ENCODE assay signal across 7 mouse cellular contexts in the genomic region with DNA sequence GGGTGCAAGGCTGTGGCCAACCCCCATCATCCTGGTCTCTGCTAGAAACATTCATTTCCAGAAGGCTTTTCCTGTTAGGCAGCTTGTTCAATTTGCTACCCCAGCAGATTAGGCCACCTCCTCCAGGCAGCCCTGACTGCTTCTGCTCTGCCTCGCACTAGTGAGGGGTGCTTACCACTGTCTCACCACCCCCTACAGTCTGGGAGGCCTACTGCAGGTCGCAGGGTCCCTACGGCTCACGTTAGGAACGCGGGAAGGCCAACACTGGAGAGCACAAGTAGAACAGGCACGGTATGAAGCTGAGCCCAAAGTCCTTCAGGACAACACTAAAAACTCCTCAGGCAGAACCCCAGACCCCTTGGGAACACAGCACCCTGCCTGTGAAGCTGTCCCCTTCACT. TPM values are rescaled to one million over a fixed set of nuclear protein-coding genes. Genes with fewer than 3 reads are reported as not detected.
DNase-seq lines count a peak whose midpoint lies in the region; ATAC-seq and TF ChIP-seq lines count a peak whose summit lies in the region.

No protein-coding gene starts in this region.

- H3K27me3 ChIP-seq in embryonic facial prominence, embryonic 15.5 days = no peaks in the 10 kb centered on the region
- no peaks in the 10 kb centered on the region for H3K27me3 ChIP-seq in limb, embryonic 13.5 days
- H3K27me3 ChIP-seq in stomach, embryonic 14.5 days (ENCODE audit: control insufficient read depth, insufficient read depth, low read length) = no peaks in the 10 kb centered on the region

- peak overlapping the region; percentile 91 for H3K4me2 ChIP-seq in embryonic facial prominence, embryonic 15.5 days (replicated peaks)
- peak overlapping the region; percentile 96 for H3K4me2 ChIP-seq in limb, embryonic 13.5 days (replicated peaks)
- H3K4me2 ChIP-seq in stomach, embryonic 14.5 days (replicated peaks; ENCODE audit: low read depth, low read length) = peak overlapping the region; percentile 95

- no peak for TF ChIP-seq POLR2A in lung, adult 2 months (IDR thresholded peaks at IDR 0.05; ENCODE audit: borderline replicate concordance, extremely low read depth, low read depth, low read length)

- H3K4me1 ChIP-seq in lung, adult 2 months (ENCODE audit: control insufficient read depth, insufficient read depth, low read length) = peaks cover 43% of the 10 kb centered on the region
- peaks cover 69% of the 10 kb centered on the region for H3K4me1 ChIP-seq in embryonic facial prominence, embryonic 15.5 days
- H3K4me1 ChIP-seq in limb, embryonic 13.5 days = peaks cover 52% of the 10 kb centered on the region
- H3K4me1 ChIP-seq in stomach, embryonic 14.5 days (ENCODE audit: control insufficient read depth, insufficient read depth, low read length) = peaks cover 47% of the 10 kb centered on the region

- WGBS in lung, adult 2 months = 74% methylated on average over 7 of the region's 7 CpGs
- WGBS in embryonic facial prominence, embryonic 15.5 days = 75% methylated on average over 7 of the region's 7 CpGs
- 73% methylated on average over 7 of the region's 7 CpGs for WGBS in limb, embryonic 13.5 days
- 71% methylated on average over 7 of the region's 7 CpGs for WGBS in stomach, embryonic 14.5 days

- peak; percentile 20; the same call in 1 of the 2 replicates for TF ChIP-seq CTCF in lung, adult 2 months (IDR thresholded peaks at IDR 0.05; ENCODE audit: insufficient read depth, low read length)

- no peak for DNase-seq in lung, adult 2 months
- no peak for DNase-seq in lung, postnatal 36 days
- DNase-seq in right cerebral cortex, postnatal 14 days = no peak
- no peak for DNase-seq in spleen, adult 12 weeks (ENCODE audit: low spot score)

- H3K4me3 ChIP-seq in lung, adult 2 months (replicated peaks; ENCODE audit: extremely low read depth, low read depth, low read length) = no peak overlapping the region
- peak overlapping the region; percentile 82; the same call in 1 of the 2 replicates for H3K4me3 ChIP-seq in embryonic facial prominence, embryonic 15.5 days (replicated peaks)
- H3K4me3 ChIP-seq in limb, embryonic 13.5 days = peak overlapping the region; percentile 100
- 0 out of 2 replicates have a peak overlapping the region, but pooled peaks have one; percentile 98 for H3K4me3 ChIP-seq in stomach, embryonic 14.5 days (ENCODE audit: low read depth, low read length)

- H3K36me3 ChIP-seq in embryonic facial prominence, embryonic 15.5 days = peaks cover 40% of the 10 kb centered on the region
- H3K36me3 ChIP-seq in limb, embryonic 13.5 days = peaks cover 50% of the 10 kb centered on the region
- H3K36me3 ChIP-seq in stomach, embryonic 14.5 days (ENCODE audit: control insufficient read depth, insufficient read depth, low read length) = peaks cover 45% of the 10 kb centered on the region

- H3K9ac ChIP-seq in embryonic facial prominence, embryonic 15.5 days = no peak overlapping the region
- peak overlapping the region; percentile 99 for H3K9ac ChIP-seq in limb, embryonic 13.5 days
- H3K9ac ChIP-seq in stomach, embryonic 14.5 days (replicated peaks; ENCODE audit: low read depth, low read length) = 0 out of 2 replicates have a peak overlapping the region, but pooled peaks have one; percentile 100

- no peaks in the 10 kb centered on the region for H3K9me3 ChIP-seq in embryonic facial prominence, embryonic 15.5 days (replicated peaks)
- H3K9me3 ChIP-seq in limb, embryonic 13.5 days = no peaks in the 10 kb centered on the region
- no peaks in the 10 kb centered on the region for H3K9me3 ChIP-seq in stomach, embryonic 14.5 days (ENCODE audit: control insufficient read depth, low read depth, low read length)

- no peak for ATAC-seq in embryonic facial prominence, embryonic 15.5 days (ENCODE audit: insufficient number of reproducible peaks, low FRiP score, low TSS enrichment, low read depth)
- no peak for ATAC-seq in limb, embryonic 13.5 days (ENCODE audit: low FRiP score, low read depth)
- no peak for ATAC-seq in stomach, embryonic 14.5 days (ENCODE audit: insufficient number of reproducible peaks, insufficient read depth, low FRiP score, low read depth)

- H3K27ac ChIP-seq in embryonic facial prominence, embryonic 15.5 days (replicated peaks) = 0 out of 2 replicates have a peak overlapping the region, but pooled peaks have one; percentile 96
- H3K27ac ChIP-seq in limb, embryonic 13.5 days = peak overlapping the region; percentile 28; the same call in 1 of the 2 replicates
- no peak overlapping the region; the same call in 1 of the 2 replicates for H3K27ac ChIP-seq in stomach, embryonic 14.5 days (ENCODE audit: low read length)

RNA-seq across cellular contexts. Expression of a gene that starts 2.8 kb away (rescaled TPM):
- 166 and 187 TPM in 2 replicates for polyA plus RNA-seq in lung, adult 2 months (2012; rRNA removed)
- polyA plus RNA-seq in embryonic facial prominence, embryonic 15.5 days (2015; fragmentation: Nextera tagmentation; extraction: Ambion mirVana) = 84.9 and 112 TPM in 2 replicates
- polyA plus RNA-seq in limb, embryonic 13.5 days (2015; fragmentation: Nextera tagmentation; extraction: Ambion mirVana) = 62.5 and 71.0 TPM in 2 replicates
- polyA plus RNA-seq in stomach, embryonic 14.5 days (2014; fragmentation: Nextera tagmentation; extraction: Ambion mirVana) = 55.6 and 64.6 TPM in 2 replicates

RNA-seq across cellular contexts. Expression of a gene that starts 6.7 kb away (rescaled TPM):
- 40.9 and 51.2 TPM in 2 replicates for polyA plus RNA-seq in lung, adult 2 months (2012; rRNA removed)
- 4.8 and 5.6 TPM in 2 replicates for polyA plus RNA-seq in embryonic facial prominence, embryonic 15.5 days (2015; fragmentation: Nextera tagmentation; extraction: Ambion mirVana)
- 2.2 and 2.4 TPM in 2 replicates for polyA plus RNA-seq in limb, embryonic 13.5 days (2015; fragmentation: Nextera tagmentation; extraction: Ambion mirVana)
- polyA plus RNA-seq in stomach, embryonic 14.5 days (2014; fragmentation: Nextera tagmentation; extraction: Ambion mirVana) = 10.9 and 14.2 TPM in 2 replicates

RNA-seq across cellular contexts. Expression of a gene that starts 27.4 kb away (rescaled TPM):
- 58.6 and 66.5 TPM in 2 replicates for polyA plus RNA-seq in lung, adult 2 months (2012; rRNA removed)
- polyA plus RNA-seq in embryonic facial prominence, embryonic 15.5 days (2015; fragmentation: Nextera tagmentation; extraction: Ambion mirVana) = 196 and 219 TPM in 2 replicates
- 246 and 251 TPM in 2 replicates for polyA plus RNA-seq in limb, embryonic 13.5 days (2015; fragmentation: Nextera tagmentation; extraction: Ambion mirVana)
- polyA plus RNA-seq in stomach, embryonic 14.5 days (2014; fragmentation: Nextera tagmentation; extraction: Ambion mirVana) = 250 and 274 TPM in 2 replicates

RNA-seq across cellular contexts. Expression of a gene that starts 48.4 kb away (rescaled TPM):
- polyA plus RNA-seq in lung, adult 2 months (2012; rRNA removed) = 68.2 and 73.2 TPM in 2 replicates
- 25.0 and 28.4 TPM in 2 replicates for polyA plus RNA-seq in embryonic facial prominence, embryonic 15.5 days (2015; fragmentation: Nextera tagmentation; extraction: Ambion mirVana)
- polyA plus RNA-seq in limb, embryonic 13.5 days (2015; fragmentation: Nextera tagmentation; extraction: Ambion mirVana) = 14.7 and 16.6 TPM in 2 replicates
- polyA plus RNA-seq in stomach, embryonic 14.5 days (2014; fragmentation: Nextera tagmentation; extraction: Ambion mirVana) = 15.8 and 16.2 TPM in 2 replicates

RNA-seq across cellular contexts. Expression of a gene that starts 52.0 kb away (rescaled TPM):
- 33.3 and 39.0 TPM in 2 replicates for polyA plus RNA-seq in lung, adult 2 months (2012; rRNA removed)
- polyA plus RNA-seq in embryonic facial prominence, embryonic 15.5 days (2015; fragmentation: Nextera tagmentation; extraction: Ambion mirVana) = 12.4 and 17.5 TPM in 2 replicates
- 12.8 and 14.7 TPM in 2 replicates for polyA plus RNA-seq in limb, embryonic 13.5 days (2015; fragmentation: Nextera tagmentation; extraction: Ambion mirVana)
- 2.8 and 3.1 TPM in 2 replicates for polyA plus RNA-seq in stomach, embryonic 14.5 days (2014; fragmentation: Nextera tagmentation; extraction: Ambion mirVana)
